Mouse (Mus musculus) G1E (cell line): ENCODE results near the gene Pfkfb3. TPM values are rescaled to one million over a fixed set of nuclear protein-coding genes. Genes with fewer than 3 reads are reported as not detected.

Experiments
- ATAC-seq: 2 replicates; pipeline ENCODE4 v1.8.0; 2016; ENCODE audit warnings: mild to moderate bottlenecking; ENCODE audit not compliant: insufficient number of reproducible peaks, poor library complexity, low FRiP score, severe bottlenecking; ENCODE audit errors: extremely low read depth
- DNase-seq: peaks from one replicate; pipeline ENCODE4 v3.0.0; 2012; ENCODE audit warnings: low spot score
- H3K27me3 ChIP-seq: 2 replicates; pipeline ENCODE4 v1.6.1; 2012; ENCODE audit warnings: mild to moderate bottlenecking, low read length, inconsistent platforms; ENCODE audit not compliant: insufficient read depth
- H3K36me3 ChIP-seq: replicated peaks from 2 replicates; pipeline ENCODE3; 2012; ENCODE audit warnings: mild to moderate bottlenecking, inconsistent platforms
- H3K4me1 ChIP-seq: 2 replicates; pipeline ENCODE4 v1.6.1; 2012; ENCODE audit warnings: low read depth, low read length, inconsistent platforms, mixed read lengths; ENCODE audit not compliant: insufficient read depth
- H3K4me3 ChIP-seq: 2 replicates; pipeline ENCODE4 v1.5.1; 2012; ENCODE audit warnings: low read depth, mild to moderate bottlenecking, inconsistent platforms, low read length, moderate library complexity, mixed read lengths
- H3K9me3 ChIP-seq: replicated peaks from 2 replicates; pipeline ENCODE4 v1.6.1; 2012; ENCODE audit warnings: inconsistent platforms
- CTCF ChIP-seq: IDR thresholded peaks from 2 replicates; pipeline ENCODE4 v1.5.1; 2012; ENCODE audit warnings: low read depth, low read length, inconsistent platforms, mixed read lengths
- GATA1 ChIP-seq: IDR thresholded peaks from 2 replicates; pipeline ENCODE4 v1.6.1; 2012; ENCODE audit warnings: borderline replicate concordance, low read length, inconsistent platforms, mixed read lengths
- GATA2 ChIP-seq: IDR thresholded peaks from 2 replicates; pipeline ENCODE4 v1.6.1; 2012; ENCODE audit warnings: low read depth, low read length, inconsistent platforms, borderline replicate concordance
- POLR2AphosphoS5 ChIP-seq: IDR thresholded peaks from 2 replicates; pipeline ENCODE4 v1.6.1; 2012; ENCODE audit warnings: low read depth, low read length, inconsistent platforms; ENCODE audit not compliant: insufficient replicate concordance
- TAL1 ChIP-seq: conservative IDR thresholded peaks from 2 replicates; pipeline ENCODE4 v1.6.1; 2012; ENCODE audit warnings: low read depth, low read length, inconsistent platforms, mixed read lengths
- polyA plus RNA-seq: library from polyadenylated mRNA; stranded (reverse); fragments of >175 nt; gene quantifications from 2 replicates; pipeline ENCODE4 v1.2.3, GENCODE M21; 2012
- total RNA-seq, 2 experiments: library from RNA; stranded (forward) in 1 of 2; stranded (reverse) in 1 of 2; fragments of 200-1000 nt in 1 of 2; fragments of >200 nt in 1 of 2; fragmentation: Nextera tagmentation in 1 of 2; gene quantifications; 2 replicates each; pipeline ENCODE4 v1.2.3; 2014 to 2017

Pfkfb3 gene
- total and polyA plus RNA-seq, 3 experiments = 1.1 TPM; not detected in 2

GRCm38 (mm10) chr2:11424252-11424651 lies 129.6 kb downstream of the Pfkfb3 start:
- DNase-seq (no peak), ATAC-seq (no peak)
- Histone ChIP-seq H3K4me3 (no peak overlapping the region), H3K27me3 (no peaks in the 10 kb centered on the region; the same call in 1 of the 2 replicates), H3K4me1 (no peaks in the 10 kb centered on the region), H3K36me3 (no peaks in the 10 kb centered on the region), H3K9me3 (no peaks in the 10 kb centered on the region)
- no peak for TF ChIP-seq POLR2AphosphoS5
- no peak for TF ChIP-seq GATA1
- no peak for TF ChIP-seq GATA2
- no peak for TF ChIP-seq CTCF
- no peak for TF ChIP-seq TAL1

- DNase-seq = no peak
These were observed 130.5 kb downstream of the Pfkfb3 start for GRCm38 (mm10) chr2:11423421-11423820.

GRCm38 (mm10) chr2:11422384-11422783 lies 131.5 kb downstream of the Pfkfb3 start:
- Histone ChIP-seq H3K4me1 (no peaks in the 10 kb centered on the region), H3K4me3 (no peak overlapping the region), H3K9me3 (no peaks in the 10 kb centered on the region), H3K27me3 (no peaks in the 10 kb centered on the region; the same call in 1 of the 2 replicates), H3K36me3 (no peaks in the 10 kb centered on the region)
- DNase-seq = no peak
- ATAC-seq = no peak
- TF ChIP-seq TAL1 (no peak), CTCF (peak; percentile 21), GATA2 (no peak), POLR2AphosphoS5 (no peak)

More at GRCm38 (mm10) chr2:11423421-11423820, 130.5 kb downstream of the Pfkfb3 start:
- Histone ChIP-seq H3K36me3 (no peaks in the 10 kb centered on the region), H3K4me1 (no peaks in the 10 kb centered on the region), H3K4me3 (no peak overlapping the region), H3K27me3 (no peaks in the 10 kb centered on the region; the same call in 1 of the 2 replicates), H3K9me3 (no peaks in the 10 kb centered on the region)
- no peak for ATAC-seq
- TF ChIP-seq TAL1 (no peak), POLR2AphosphoS5 (no peak), GATA1 (no peak)

Other genes starting within 250 kb of the Pfkfb3 start
- 118 and 138 TPM in 2 replicates for gene Rbm17, start 50.1 kb upstream of the Pfkfb3 start, total RNA-seq (2014; fragmentation: Nextera tagmentation)
- 153 and 184 TPM in 2 replicates for gene Rbm17, start 50.1 kb upstream of the Pfkfb3 start, total RNA-seq (2017)
- gene Rbm17, start 50.1 kb upstream of the Pfkfb3 start, polyA plus RNA-seq = 86.5 and 101 TPM in 2 replicates
- gene Gm17490, start 72.2 kb upstream of the Pfkfb3 start, total RNA-seq (2014; fragmentation: Nextera tagmentation) = not detected in 2 replicates
- gene Gm17490, start 72.2 kb upstream of the Pfkfb3 start, total RNA-seq (2017) = not detected in 2 replicates
- not detected in 2 replicates for gene Gm17490, start 72.2 kb upstream of the Pfkfb3 start, polyA plus RNA-seq
- gene Il2ra, start 88.7 kb upstream of the Pfkfb3 start, total RNA-seq (2014; fragmentation: Nextera tagmentation) = not detected in 2 replicates
- 0.44 and 1.0 TPM in 2 replicates for gene Il2ra, start 88.7 kb upstream of the Pfkfb3 start, total RNA-seq (2017)
- gene Il2ra, start 88.7 kb upstream of the Pfkfb3 start, polyA plus RNA-seq = not detected in 2 replicates
- gene Il15ra, start 151.2 kb upstream of the Pfkfb3 start, total RNA-seq (2014; fragmentation: Nextera tagmentation) = not detected in 2 replicates
- gene Il15ra, start 151.2 kb upstream of the Pfkfb3 start, total RNA-seq (2017) = 0.27 and 0.64 TPM in 2 replicates
- not detected in 2 replicates for gene Il15ra, start 151.2 kb upstream of the Pfkfb3 start, polyA plus RNA-seq
- gene Fbh1, start 223.5 kb upstream of the Pfkfb3 start, total RNA-seq (2014; fragmentation: Nextera tagmentation) = 49.4 and 51.2 TPM in 2 replicates
- 81.3 and 93.2 TPM in 2 replicates for gene Fbh1, start 223.5 kb upstream of the Pfkfb3 start, total RNA-seq (2017)
- 13.9 and 20.8 TPM in 2 replicates for gene Fbh1, start 223.5 kb upstream of the Pfkfb3 start, polyA plus RNA-seq
- gene Ankrd16, start 223.8 kb upstream of the Pfkfb3 start, total RNA-seq (2014; fragmentation: Nextera tagmentation) = 26.3 and 29.7 TPM in 2 replicates
- 49.4 TPM in 2 replicates for gene Ankrd16, start 223.8 kb upstream of the Pfkfb3 start, total RNA-seq (2017)
- gene Ankrd16, start 223.8 kb upstream of the Pfkfb3 start, polyA plus RNA-seq = 8.0 TPM in 2 replicates